Mouse (Mus musculus) E14TG2a.4 (cell line): ENCODE measurements around the gene Fbxo42.

Experiments used
- H3K27me3 ChIP-seq: 2 replicates; pipeline ENCODE4 v1.6.1; 2014; ENCODE audit warnings: low read length, control low read depth; ENCODE audit not compliant: insufficient read depth
- H3K36me3 ChIP-seq: 2 replicates; pipeline ENCODE4 v1.6.1; 2014; ENCODE audit warnings: low read length, control low read depth; ENCODE audit not compliant: insufficient read depth
- H3K4me1 ChIP-seq: replicated peaks from 2 replicates; pipeline ENCODE4 v1.6.1; 2014; ENCODE audit warnings: low read depth, low read length, control low read depth
- H3K4me3 ChIP-seq: replicated peaks from 2 replicates; pipeline ENCODE4 v1.5.1; 2014; ENCODE audit warnings: mild to moderate bottlenecking, low read length
- H3K9me3 ChIP-seq: 2 replicates; pipeline ENCODE4 v1.6.1; 2014; ENCODE audit warnings: low read length, control low read depth
- CTCF ChIP-seq: conservative IDR thresholded peaks from 2 replicates; pipeline ENCODE4 v1.5.1; 2014; ENCODE audit warnings: low read length
- NANOG ChIP-seq: IDR thresholded peaks from 2 replicates; pipeline ENCODE4 v1.6.1; 2014; ENCODE audit warnings: borderline replicate concordance, low read length, mixed read lengths
- POU5F1 ChIP-seq: IDR thresholded peaks from 2 replicates; pipeline ENCODE4 v1.6.1; 2014; ENCODE audit warnings: low read length, borderline replicate concordance

Fbxo42 gene

GRCm38 (mm10) chr4:141147112-141148008 is at the start of gene Fbxo42:
TSS of gene Fbxo42 (plus strand) at chr4:141147913.
- Histone ChIP-seq H3K36me3 (peaks cover 11% of the 10 kb centered on the region), H3K27me3 (no peaks in the 10 kb centered on the region), H3K4me3 (peak within 1 kb of the TSS; percentile 99), H3K9me3 (no peaks in the 10 kb centered on the region), H3K4me1 (peaks cover 52% of the 10 kb centered on the region)
- TF ChIP-seq CTCF = no peak
- no peak for TF ChIP-seq NANOG
- no peak for TF ChIP-seq POU5F1

GRCm38 (mm10) chr4:141098935-141099334 is 48.8 kb upstream of the Fbxo42 start:
- H3K27me3 ChIP-seq = no peaks in the 10 kb centered on the region; the same call in 1 of the 2 replicates

GRCm38 (mm10) chr4:141099956-141100355 is 47.8 kb upstream of the Fbxo42 start:
- Histone ChIP-seq H3K9me3 (no peaks in the 10 kb centered on the region), H3K36me3 (no peaks in the 10 kb centered on the region), H3K4me3 (no peak overlapping the region), H3K27me3 (no peaks in the 10 kb centered on the region; the same call in 1 of the 2 replicates), H3K4me1 (peaks cover 64% of the 10 kb centered on the region)
- TF ChIP-seq CTCF (no peak), NANOG (no peak), POU5F1 (no peak)

More at GRCm38 (mm10) chr4:141098935-141099334, 48.8 kb upstream of the Fbxo42 start:
- Histone ChIP-seq H3K4me1 (peaks cover 72% of the 10 kb centered on the region), H3K4me3 (no peak overlapping the region), H3K9me3 (no peaks in the 10 kb centered on the region), H3K36me3 (no peaks in the 10 kb centered on the region)
- TF ChIP-seq NANOG (no peak), POU5F1 (no peak), CTCF (no peak)

DNA sequence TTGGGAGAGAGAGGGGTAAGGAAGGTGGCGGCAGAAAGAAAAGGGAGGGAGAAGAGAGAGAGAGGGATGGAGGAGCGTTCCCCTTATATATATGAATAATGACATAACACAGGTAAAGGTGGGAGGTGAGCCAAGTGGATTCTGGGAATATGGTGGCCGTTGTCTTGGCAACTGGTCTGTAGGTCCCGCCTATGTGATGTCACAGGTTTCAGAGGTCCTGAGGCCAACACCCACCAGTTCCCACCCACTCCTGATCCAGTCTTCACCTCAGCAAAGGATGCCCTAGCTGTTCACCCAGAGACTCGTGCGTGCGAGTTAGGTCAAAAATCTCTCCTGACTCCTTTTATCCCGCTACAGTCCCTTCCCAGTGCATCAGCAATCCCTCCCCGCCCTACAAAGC is 46.4 kb upstream of the Fbxo42 start:
- H3K9me3 ChIP-seq = no peaks in the 10 kb centered on the region
- TF ChIP-seq NANOG = no peak
- TF ChIP-seq CTCF = no peak
- no peak for TF ChIP-seq POU5F1
- no peaks in the 10 kb centered on the region for H3K36me3 ChIP-seq
- H3K27me3 ChIP-seq = no peaks in the 10 kb centered on the region; the same call in 1 of the 2 replicates
- H3K4me1 ChIP-seq = peaks cover 58% of the 10 kb centered on the region
- no peak overlapping the region; the same call in 1 of the 2 replicates for H3K4me3 ChIP-seq

DNA sequence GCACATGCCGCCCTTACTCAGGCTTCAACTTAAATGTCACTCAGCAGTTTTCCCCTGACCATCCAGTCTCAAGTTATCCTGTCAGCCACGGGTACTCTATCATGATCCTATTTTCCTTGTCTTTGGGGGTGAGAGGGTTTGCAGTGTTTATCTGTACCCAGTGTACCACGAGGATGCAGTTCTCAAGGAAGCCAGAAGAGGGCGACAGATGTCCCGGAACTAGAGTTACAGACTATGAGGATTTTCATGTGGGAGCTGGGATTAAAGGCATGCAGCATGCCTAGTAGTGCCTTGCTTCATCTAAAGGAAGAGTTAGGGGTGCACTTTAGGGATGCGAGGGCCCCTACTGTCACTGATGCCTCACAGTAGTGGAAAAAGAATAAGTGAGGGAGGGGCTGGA is 45.9 kb upstream of the Fbxo42 start:
- peaks cover 59% of the 10 kb centered on the region for H3K4me1 ChIP-seq
- TF ChIP-seq CTCF = peak; percentile 95
- no peak for TF ChIP-seq NANOG
- H3K4me3 ChIP-seq = no peak overlapping the region
- no peaks in the 10 kb centered on the region; the same call in 1 of the 2 replicates for H3K27me3 ChIP-seq
- H3K36me3 ChIP-seq = no peaks in the 10 kb centered on the region
- H3K9me3 ChIP-seq = no peaks in the 10 kb centered on the region

DNA sequence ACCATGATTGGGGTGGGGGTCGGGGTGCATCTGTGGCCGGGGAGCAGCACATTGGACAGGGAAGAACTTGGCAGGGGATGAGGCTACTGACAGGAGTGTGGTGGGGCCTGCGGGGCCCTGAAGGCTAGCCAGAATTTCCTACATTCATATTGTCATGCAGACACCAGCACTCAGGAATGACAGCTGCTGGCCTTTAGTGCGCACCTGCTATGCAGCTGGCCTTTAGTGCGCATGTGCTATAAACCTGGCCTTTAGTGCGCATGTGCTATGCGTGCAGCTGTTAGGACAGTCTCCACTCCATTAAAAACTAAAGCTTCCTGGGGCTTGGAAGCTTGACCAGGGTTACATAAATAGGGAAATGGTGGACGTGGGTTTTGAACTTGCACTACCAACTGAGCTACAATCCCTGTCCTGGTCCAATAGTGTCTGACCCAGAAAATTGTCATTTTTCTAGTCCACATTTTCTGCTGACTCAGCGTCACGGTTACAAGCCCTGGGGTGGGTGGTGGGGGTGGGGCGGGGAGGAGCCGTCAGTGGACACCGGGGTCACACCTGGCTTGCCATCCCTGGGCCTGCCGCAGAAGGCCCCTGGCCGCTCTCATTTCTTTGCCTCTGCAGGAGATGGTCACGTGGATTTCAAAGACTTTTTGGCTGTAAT is 41.1 kb upstream of the Fbxo42 start:
- H3K4me3 ChIP-seq = no peak overlapping the region
- TF ChIP-seq POU5F1 (no peak), CTCF (no peak), NANOG (no peak)
- H3K4me1 ChIP-seq = peaks cover 32% of the 10 kb centered on the region
- peaks cover 7% of the 10 kb centered on the region for H3K36me3 ChIP-seq
- H3K27me3 ChIP-seq = peaks cover 6% of the 10 kb centered on the region; the same call in 1 of the 2 replicates
- H3K9me3 ChIP-seq = no peaks in the 10 kb centered on the region

DNA sequence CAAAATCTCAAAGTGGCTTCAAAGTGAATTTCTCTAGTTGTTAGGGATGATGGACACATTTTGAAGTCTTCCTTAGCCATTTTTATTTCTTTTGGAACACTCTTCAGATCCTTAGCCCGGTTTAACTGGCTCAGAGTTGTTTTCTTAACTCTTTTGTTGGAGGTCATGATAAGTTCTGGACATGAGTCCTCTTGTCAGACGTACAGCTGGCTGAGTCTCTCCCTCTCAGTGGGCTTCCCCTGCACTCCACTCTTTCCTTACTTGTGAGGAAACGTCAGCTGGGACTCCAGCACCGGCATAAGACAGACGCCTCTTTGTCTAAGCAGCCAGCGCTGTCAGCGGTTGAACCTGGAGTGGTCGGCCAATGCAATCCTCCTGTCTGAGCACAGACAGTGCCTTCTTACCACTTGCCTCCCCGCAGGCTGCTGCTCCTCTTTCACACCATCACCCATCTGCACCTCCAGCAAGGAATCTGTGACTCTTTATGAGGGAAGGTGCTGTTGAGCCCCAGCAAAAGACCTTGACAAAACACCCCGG is 39.4 kb upstream of the Fbxo42 start:
- TF ChIP-seq POU5F1 = no peak
- TF ChIP-seq CTCF = no peak
- TF ChIP-seq NANOG = no peak
- Histone ChIP-seq H3K27me3 (peaks cover 6% of the 10 kb centered on the region; the same call in 1 of the 2 replicates), H3K4me3 (no peak overlapping the region), H3K4me1 (peaks cover 36% of the 10 kb centered on the region), H3K9me3 (no peaks in the 10 kb centered on the region), H3K36me3 (peaks cover 23% of the 10 kb centered on the region)

- Histone ChIP-seq H3K27me3 (no peaks in the 10 kb centered on the region), H3K4me1 (peaks cover 74% of the 10 kb centered on the region), H3K4me3 (peak overlapping the region; percentile 63; the same call in 1 of the 2 replicates), H3K36me3 (peaks cover 76% of the 10 kb centered on the region), H3K9me3 (no peaks in the 10 kb centered on the region)
- TF ChIP-seq POU5F1 (no peak), CTCF (no peak), NANOG (no peak)
Measured at GRCm38 (mm10) chr4:141113831-141114230, 33.9 kb upstream of the Fbxo42 start.
